Mouse (Mus musculus) bone marrow, adult 2 months (tissue): Measurements from ENCODE around the gene Sun2. TPM values are rescaled to one million over a fixed set of nuclear protein-coding genes. Genes with fewer than 3 reads are reported as not detected.

Experiments used
- H3K27ac ChIP-seq: fragments of 200-500 bp; 2 replicates; pipeline ENCODE4 v1.5.1; 2012; ENCODE audit warnings: low read depth, mild to moderate bottlenecking, control low read depth, inconsistent platforms, low read length; ENCODE audit not compliant: control insufficient read depth, poor library complexity, insufficient read depth
- H3K4me1 ChIP-seq: fragments of 200-500 bp; 2 replicates; pipeline ENCODE4 v1.6.1; 2011; ENCODE audit warnings: low read length; ENCODE audit not compliant: control insufficient read depth, insufficient read depth
- H3K4me3 ChIP-seq: fragments of 200-500 bp; replicated peaks from 2 replicates; pipeline ENCODE3; 2011; ENCODE audit warnings: mild to moderate bottlenecking, low read depth, low read length, control low read depth; ENCODE audit not compliant: control insufficient read depth
- CTCF ChIP-seq: fragments of 200-500 bp; IDR thresholded peaks from 2 replicates; pipeline ENCODE4 v1.5.1; 2011; ENCODE audit warnings: low read length, control low read depth; ENCODE audit not compliant: control insufficient read depth, insufficient read depth
- POLR2A ChIP-seq: fragments of 200-500 bp; IDR thresholded peaks from 2 replicates; pipeline ENCODE4 v1.6.1; 2011; ENCODE audit warnings: low read depth, mild to moderate bottlenecking, control low read depth, low read length, borderline replicate concordance; ENCODE audit not compliant: control insufficient read depth
- WGBS: fragments of 180-500 bp; shearing (Covaris S2); methylation state at CpG from one replicate; pipeline ENCODE4 v1.1.7; 2018; 5-methylcytosine and 5-hydroxymethylcytosine counted together
- polyA plus RNA-seq: library from polyadenylated mRNA; stranded (reverse); fragments of >200 nt; gene quantifications from 2 replicates; pipeline ENCODE4 v1.2.4, GENCODE M21; 2011; ENCODE audit warnings: low replicate concordance; ENCODE audit not compliant: missing spikeins, insufficient read depth, insufficient read length

The Sun2 gene
- polyA plus RNA-seq: 63.2 and 147 TPM in 2 replicates

GRCm38 (mm10) chr15:79741921-79742705 lies at the start of gene Sun2:
Gene Sun2 (minus strand): TSS chr15:79742536.
- TF ChIP-seq POLR2A (peak; percentile 80; the same call in 1 of the 2 replicates), CTCF (no peak)
- under 1% methylated on average over 92 of the region's 93 CpGs for WGBS
- peak within 1 kb of the TSS; percentile 97 for H3K27ac ChIP-seq
- peak within 1 kb of the TSS; percentile 81 for H3K4me3 ChIP-seq
- H3K4me1 ChIP-seq: peaks cover 7% of the 10 kb centered on the region; the same call in 1 of the 2 replicates

- WGBS: 5% methylated on average over 12 of the region's 12 CpGs
- no peak overlapping the region for H3K4me3 ChIP-seq
- no peak overlapping the region for H3K27ac ChIP-seq
- H3K4me1 ChIP-seq: no peaks in the 10 kb centered on the region
- no peak for TF ChIP-seq POLR2A
- TF ChIP-seq CTCF: 0 out of 2 replicates have a peak, but pooled peaks have one; percentile 3
Measured at GRCm38 (mm10) chr15:79791502-79791901, 49.2 kb upstream of the Sun2 start.

- Histone ChIP-seq H3K27ac (no peak overlapping the region), H3K4me1 (no peaks in the 10 kb centered on the region), H3K4me3 (no peak overlapping the region)
- TF ChIP-seq POLR2A (no peak), CTCF (no peak)
- WGBS: 72% methylated on average over 6 of the region's 6 CpGs
Measured at GRCm38 (mm10) chr15:79790905-79791304, 48.6 kb upstream of the Sun2 start.

- 66% methylated on average over 8 of the region's 8 CpGs for WGBS
- H3K4me1 ChIP-seq: no peaks in the 10 kb centered on the region
- TF ChIP-seq POLR2A (no peak), CTCF (no peak)
- no peak overlapping the region for H3K27ac ChIP-seq
- no peak overlapping the region for H3K4me3 ChIP-seq
Measured at GRCm38 (mm10) chr15:79790111-79790510, 47.8 kb upstream of the Sun2 start.

- 65% methylated on average over 8 of the region's 8 CpGs for WGBS
- no peak overlapping the region for H3K4me3 ChIP-seq
- no peaks in the 10 kb centered on the region for H3K4me1 ChIP-seq
- no peak overlapping the region for H3K27ac ChIP-seq
- TF ChIP-seq CTCF (no peak), POLR2A (no peak)
Measured at GRCm38 (mm10) chr15:79787815-79788214, 45.5 kb upstream of the Sun2 start.

GRCm38 (mm10) chr15:79785056-79785455 lies 42.7 kb upstream of the Sun2 start:
- TF ChIP-seq POLR2A: no peak
- no peak for TF ChIP-seq CTCF
- H3K4me1 ChIP-seq: no peaks in the 10 kb centered on the region
- 65% methylated on average over 1 of the region's 1 CpGs for WGBS
- H3K27ac ChIP-seq: no peak overlapping the region
- H3K4me3 ChIP-seq: no peak overlapping the region

GRCm38 (mm10) chr15:79777749-79778148 lies 35.4 kb upstream of the Sun2 start, which contains the start of gene Dnal4:
Gene Dnal4 (minus strand): TSS chr15:79777849.
- no peak within 1 kb of the TSS for H3K4me3 ChIP-seq
- no peak within 1 kb of the TSS for H3K27ac ChIP-seq
- no peaks in the 10 kb centered on the region for H3K4me1 ChIP-seq
- TF ChIP-seq POLR2A (no peak), CTCF (no peak)

- TF ChIP-seq POLR2A: no peak
- TF ChIP-seq CTCF: no peak
- WGBS: 66% methylated on average over 7 of the region's 7 CpGs
- no peaks in the 10 kb centered on the region for H3K4me1 ChIP-seq
Measured at GRCm38 (mm10) chr15:79775662-79776061, 33.3 kb upstream of the Sun2 start.

More at GRCm38 (mm10) chr15:79775662-79776061, 33.3 kb upstream of the Sun2 start:
- no peak overlapping the region for H3K4me3 ChIP-seq
- no peak overlapping the region for H3K27ac ChIP-seq
